Mouse (Mus musculus): ENCODE measurements around the gene Lrcol1.

The Lrcol1 gene

DNA sequence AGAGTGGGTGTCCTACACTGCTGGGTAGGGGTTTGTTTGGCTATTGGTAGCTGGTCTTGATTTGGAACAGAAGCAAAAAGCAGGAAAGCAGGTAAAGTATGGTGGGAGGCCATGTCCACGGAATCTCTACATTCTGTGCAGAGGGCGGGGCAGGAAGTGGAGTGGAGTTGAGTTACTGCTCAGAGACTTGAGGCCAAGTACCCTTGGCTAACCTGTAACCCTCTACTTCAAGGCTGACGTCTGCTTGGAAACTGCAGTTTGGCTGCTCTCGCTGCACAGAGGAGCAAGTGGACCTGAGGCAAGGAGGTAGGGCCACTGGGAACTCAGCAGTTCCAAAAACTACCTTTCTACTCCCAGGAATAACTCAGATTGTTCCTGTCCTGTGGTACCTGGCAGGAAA lies at the start of gene Lrcol1:
Lrcol1 (plus strand) TSS at position 207 of the 400 bp plus-strand sequence.
- no peak for DNase-seq

- no peak for DNase-seq
Observed at GRCm38 (mm10) chr5:110296637-110297036, 47.9 kb upstream of the Lrcol1 start.

GRCm38 (mm10) chr5:110300591-110300990 lies 43.9 kb upstream of the Lrcol1 start:
- DNase-seq: no peak

DNA sequence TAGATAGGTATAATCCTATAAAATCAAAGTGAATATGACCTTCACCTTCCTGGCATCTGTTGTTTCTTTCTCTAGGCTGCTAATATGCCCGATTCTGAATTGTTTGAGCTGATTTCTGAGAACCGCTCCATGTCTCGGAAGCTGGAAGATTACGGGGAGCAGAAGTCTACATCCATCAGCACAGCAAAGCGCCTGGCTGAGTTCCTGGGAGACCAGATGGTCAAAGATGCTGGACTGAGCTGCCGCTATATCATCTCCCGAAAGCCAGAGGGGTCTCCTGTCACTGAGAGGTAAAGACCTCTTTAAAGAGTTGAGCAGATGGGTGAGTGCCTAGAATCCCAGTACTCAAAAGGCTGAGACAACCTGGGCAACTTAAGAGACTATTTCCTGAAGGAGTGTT lies 35.7 kb upstream of the Lrcol1 start:
- DNase-seq: no peak

DNA sequence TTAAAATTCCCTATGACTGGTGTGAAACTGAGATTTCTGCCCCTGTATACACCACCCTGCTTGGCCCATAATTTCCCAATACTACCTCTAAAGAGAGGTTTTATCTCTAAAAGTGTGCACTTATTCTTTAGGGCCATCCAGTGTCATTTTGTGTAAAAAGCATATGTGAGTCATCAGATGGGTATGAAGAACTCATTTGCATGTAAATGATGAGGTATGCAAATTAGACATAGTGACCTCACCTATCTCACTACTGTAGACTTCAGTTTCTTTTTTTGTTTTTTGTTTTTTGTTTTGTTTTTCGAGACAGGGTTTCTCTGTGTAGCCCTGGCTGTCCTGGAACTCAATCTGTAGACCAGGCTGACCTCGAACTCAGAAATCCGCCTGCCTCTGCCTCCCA lies 31.4 kb upstream of the Lrcol1 start:
- DNase-seq: no peak

DNA sequence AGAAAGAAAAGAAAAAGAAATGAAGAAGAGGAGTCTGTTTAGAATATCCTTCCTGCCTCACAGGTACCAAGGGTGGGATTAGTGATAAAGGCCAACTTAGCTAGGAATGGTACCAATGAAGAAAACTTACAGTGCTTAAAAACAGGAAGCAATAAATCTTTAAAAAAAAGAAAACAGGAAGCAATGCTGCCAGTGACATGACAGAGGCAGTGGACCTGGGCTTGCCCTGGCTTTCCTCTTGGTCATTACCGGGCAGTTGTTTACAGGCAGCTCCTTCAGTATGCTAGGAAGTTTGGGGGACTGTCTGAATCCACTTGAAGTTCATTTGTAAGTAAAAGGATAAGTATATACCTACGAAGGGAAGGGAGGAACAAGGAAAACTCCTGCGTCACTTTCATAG lies 14.0 kb upstream of the Lrcol1 start:
- DNase-seq: peak; percentile 18

- no peak for DNase-seq
Observed at GRCm38 (mm10) chr5:110338792-110339191, 5.7 kb upstream of the Lrcol1 start.

GRCm38 (mm10) chr5:110342648-110343284 lies 1.8 kb upstream of the Lrcol1 start, which contains the start of gene P2rx2:
P2rx2 (minus strand) TSS chr5:110343212.
- peak; percentile 71 for DNase-seq

- no peak for DNase-seq
Observed at GRCm38 (mm10) chr5:110345553-110345952, 1.0 kb downstream of the Lrcol1 start.

GRCm38 (mm10) chr5:110347006-110347405 lies 2.5 kb downstream of the Lrcol1 start:
- no peak for DNase-seq

GRCm38 (mm10) chr5:110354716-110355115 lies 10.2 kb downstream of the Lrcol1 start:
- DNase-seq: peak; percentile 66

- peak; percentile 91 for DNase-seq
Observed at GRCm38 (mm10) chr5:110357531-110358179, 13.1 kb downstream of the Lrcol1 start.

- no peak for DNase-seq
Observed at GRCm38 (mm10) chr5:110361465-110361864, 16.9 kb downstream of the Lrcol1 start.

- no peak for DNase-seq
Observed at GRCm38 (mm10) chr5:110362813-110363178, 18.3 kb downstream of the Lrcol1 start.

GRCm38 (mm10) chr5:110363179-110363821 lies 18.8 kb downstream of the Lrcol1 start:
- peak; percentile 86 for DNase-seq

DNA sequence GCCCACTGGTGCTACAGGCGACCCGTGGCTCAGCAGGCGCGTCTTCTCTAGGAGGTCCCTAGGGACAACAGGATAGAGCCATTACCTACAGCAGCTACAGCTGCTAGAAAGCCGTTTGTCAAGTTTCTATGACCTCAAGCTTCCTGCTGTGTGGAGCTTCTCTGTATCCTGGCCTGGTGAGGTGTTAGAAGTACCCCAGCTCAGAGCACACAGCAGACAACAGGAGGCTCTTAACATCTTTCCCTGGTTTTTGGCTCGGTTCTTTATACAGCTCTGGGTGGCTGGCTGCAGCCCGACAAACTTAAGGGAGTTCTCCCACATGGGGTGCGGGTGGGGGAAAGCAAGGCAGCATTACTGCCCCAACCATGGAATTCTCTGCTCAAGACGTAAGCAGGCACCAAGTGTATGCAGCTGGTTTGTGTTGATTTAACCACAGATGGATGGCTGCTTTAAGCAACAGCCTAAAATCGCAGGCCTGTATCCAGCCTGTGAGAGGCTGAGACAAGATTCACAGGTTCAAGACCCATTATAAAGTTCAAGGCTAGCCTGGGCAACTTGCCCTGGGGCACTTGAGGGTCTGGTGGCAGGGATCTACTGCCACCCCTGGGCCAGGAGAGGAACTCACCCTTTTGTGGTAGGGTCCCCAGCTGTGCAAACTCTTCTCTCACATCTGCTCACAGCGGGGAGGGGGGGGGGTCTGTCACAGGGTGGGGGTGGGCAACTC lies 19.5 kb downstream of the Lrcol1 start:
- no peak for DNase-seq

DNA sequence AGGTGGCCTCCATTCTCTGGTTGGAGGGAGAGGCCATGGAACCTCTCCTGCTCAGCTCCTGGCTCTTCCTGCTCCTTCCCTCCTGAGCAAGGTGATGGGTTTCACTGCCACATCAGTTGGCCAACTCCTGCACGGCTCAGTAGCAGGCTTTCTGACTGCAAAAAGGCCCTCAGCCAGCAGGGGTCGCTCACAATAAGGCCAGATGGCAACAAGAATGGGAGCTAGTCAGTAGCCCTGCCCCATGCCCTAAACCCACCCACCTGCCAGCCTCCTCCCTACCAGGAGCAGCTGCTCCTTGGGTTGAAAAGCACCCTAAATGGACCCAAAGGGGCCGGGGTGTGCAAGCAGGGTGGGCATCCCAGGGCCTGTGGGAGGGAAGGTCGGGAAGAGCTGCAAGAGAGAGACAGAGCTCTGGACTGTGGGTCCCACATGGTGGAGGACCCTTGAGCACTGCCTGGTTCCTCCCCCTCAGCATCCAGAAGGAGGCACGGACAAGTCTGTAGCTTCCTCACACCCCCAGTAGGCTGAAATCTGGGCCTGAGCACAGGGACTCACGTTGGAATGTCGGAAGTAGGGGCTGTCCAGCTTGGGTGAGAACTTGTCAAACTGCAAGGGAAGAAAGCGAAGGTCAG lies 32.4 kb downstream of the Lrcol1 start:
- peak; percentile 84 for DNase-seq

- no peak for DNase-seq
Observed at GRCm38 (mm10) chr5:110378181-110378583, 33.7 kb downstream of the Lrcol1 start.

GRCm38 (mm10) chr5:110379086-110379485 lies 34.6 kb downstream of the Lrcol1 start:
- DNase-seq: no peak

- DNase-seq: no peak
Observed at GRCm38 (mm10) chr5:110379823-110380222, 35.3 kb downstream of the Lrcol1 start.

GRCm38 (mm10) chr5:110384491-110384890 lies 40.0 kb downstream of the Lrcol1 start:
- no peak for DNase-seq

DNA sequence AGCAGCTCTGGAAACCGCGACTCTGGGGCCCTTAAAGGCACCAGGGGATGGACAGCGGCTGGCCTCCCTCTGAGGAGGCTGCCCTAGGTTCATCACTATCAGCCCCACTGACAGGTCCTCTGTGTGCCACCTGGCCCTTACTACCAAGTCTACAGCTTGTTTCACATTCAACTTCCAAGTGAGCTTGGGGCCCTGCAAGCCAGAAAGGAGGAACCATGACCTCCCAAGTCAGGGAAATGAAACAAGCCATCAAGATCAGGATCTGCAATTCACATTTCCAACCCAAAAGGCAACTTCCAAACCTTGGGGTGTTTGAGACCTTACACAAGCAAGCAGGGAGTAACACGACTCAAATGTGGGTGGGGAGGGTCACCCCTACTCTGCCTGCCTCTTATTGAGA lies 40.7 kb downstream of the Lrcol1 start:
- DNase-seq: no peak
